Mouse (Mus musculus) NIH3T3 (cell line): ENCODE measurements at regions not wholly inside any gene's neighbourhood (a gene's known extent, or its start where the extent isn't known, plus 50 kb on each side); places are given as distances from the start of the nearest gene placed in this dataset.
A peak's percentile ranks its signal among the peaks of the same experiment; 100 is the strongest.

Experiments
- DNase-seq: peaks from one replicate; pipeline ENCODE4 v3.0.0-alpha.2; 2012; ENCODE audit warnings: low read depth

DNA sequence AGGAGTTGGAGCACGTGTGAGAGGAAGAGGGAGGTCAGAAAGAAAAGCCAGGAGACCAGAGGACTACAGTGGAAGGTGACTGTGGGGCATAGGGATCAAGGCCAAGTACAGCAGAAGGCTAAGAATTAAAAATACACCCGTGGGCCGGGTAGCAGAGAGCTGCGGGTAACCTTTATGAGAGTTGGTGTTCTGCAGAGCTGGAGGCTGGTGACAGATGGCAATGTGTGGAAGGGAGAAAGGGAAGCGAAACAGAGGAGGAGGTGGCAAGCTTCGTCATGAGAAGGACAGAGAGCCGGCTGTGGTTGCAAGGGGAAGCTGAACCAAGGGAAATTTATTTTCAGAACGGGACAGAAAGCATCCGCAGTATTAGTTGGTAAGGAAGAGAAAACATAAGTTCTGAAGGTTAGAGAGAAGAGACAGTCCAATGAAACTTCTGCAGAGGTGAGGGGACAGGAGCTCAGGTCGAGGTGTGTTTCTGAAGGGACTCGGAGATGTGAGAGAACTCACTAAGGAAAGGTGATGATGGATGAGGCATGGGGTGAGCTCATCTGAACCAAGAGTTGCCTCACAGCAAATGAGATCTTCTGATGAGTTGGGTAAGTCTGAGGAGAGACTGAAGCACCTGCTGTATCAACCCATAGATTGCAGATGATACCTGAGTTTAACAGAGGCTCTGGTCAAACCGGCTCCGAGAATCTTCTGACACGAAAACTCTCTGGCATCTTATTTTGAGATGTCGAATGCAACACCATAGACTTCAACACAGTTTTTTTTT is 200.6 kb downstream of the Gm10260 start:
- no peak for DNase-seq

GRCm38 (mm10) chr13:97558884-97559283 is 201.5 kb downstream of the Gm10260 start:
- DNase-seq, result no peak

DNA sequence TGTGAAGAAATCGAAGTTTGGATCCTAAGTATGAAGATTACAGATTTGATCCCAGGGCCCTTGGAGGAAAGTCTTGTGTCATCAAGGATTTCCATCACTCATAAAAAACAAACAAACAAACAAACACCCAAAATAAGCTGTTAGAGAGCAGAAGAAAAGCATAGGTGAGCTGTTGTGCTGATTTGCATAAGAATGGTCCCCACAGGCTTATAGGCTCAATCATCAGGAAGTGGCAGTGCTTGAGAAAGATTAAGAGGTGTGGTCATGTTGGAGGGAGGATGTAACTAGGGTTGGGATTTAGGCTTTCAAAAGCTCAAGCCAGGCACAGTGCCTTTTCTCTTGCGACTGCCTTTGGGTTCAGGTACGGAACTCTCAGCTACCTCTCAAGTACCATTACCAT is 205.1 kb downstream of the Gm10260 start:
- DNase-seq, result no peak

DNA sequence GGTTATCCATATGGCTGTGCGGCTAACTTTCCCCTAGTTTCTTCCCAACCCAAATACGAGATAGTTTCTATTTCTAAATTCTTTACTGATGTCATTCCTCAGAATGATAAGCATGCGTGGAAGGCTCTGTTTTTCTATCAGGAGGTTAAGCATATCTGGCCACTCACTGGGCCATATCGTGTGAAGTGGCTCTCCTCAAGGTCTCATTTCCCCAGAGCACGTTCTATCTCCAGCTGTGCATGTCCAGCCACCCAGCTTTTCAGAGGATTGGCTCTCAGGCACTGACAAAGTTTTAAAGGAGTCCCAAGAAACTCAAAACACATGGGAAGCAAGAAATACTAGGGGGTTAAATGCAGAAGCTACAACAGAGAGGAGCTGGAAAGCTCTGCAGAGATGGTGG is 205.8 kb downstream of the Gm10260 start:
- DNase-seq, result no peak

GRCm38 (mm10) chr13:97552236-97552635 is 208.2 kb downstream of the Gm10260 start:
- no peak for DNase-seq

- DNase-seq, result peak; percentile 29
Measured at GRCm38 (mm10) chr13:97550880-97551279, 209.6 kb downstream of the Gm10260 start.

DNA sequence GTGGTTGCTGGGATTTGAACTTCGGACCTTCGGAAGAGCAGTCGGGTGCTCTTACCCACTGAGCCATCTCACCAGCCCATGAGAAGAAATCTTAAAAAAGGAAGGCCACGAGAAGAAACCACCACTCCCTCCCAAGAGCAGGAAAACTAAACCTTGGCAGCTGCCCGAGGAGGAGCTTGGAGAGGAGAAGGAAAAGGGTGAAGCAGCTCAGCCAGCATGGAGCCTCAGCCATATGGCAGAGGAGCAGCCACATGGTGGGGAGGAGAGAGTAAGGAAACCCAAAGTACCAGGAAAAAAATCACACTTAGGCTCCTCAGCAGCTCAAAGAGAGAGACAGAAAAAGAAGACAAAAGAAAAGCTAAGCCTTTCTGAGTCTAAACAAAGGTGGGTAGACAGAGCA is 210.3 kb downstream of the Gm10260 start:
- DNase-seq, result no peak

DNA sequence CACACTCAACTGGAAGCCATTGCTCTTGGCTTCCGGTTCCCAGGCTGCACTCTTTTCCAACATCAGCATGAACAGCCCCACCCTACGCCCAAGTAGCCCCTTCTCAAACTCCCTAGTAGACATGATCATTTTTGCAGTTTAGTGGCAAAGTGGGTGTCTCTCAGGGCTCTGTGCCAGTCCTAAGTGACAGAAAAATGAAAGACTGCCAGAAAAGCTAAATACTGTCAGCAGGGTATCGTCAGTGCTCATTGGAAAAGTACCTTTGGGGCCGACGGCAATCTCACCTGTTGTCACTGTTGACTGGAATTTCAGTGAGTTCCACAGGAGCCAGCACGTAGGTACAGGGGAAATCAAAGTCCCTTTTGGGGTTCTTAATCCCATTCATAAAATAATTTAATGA is 211.0 kb downstream of the Gm10260 start:
- no peak for DNase-seq

GRCm38 (mm10) chr13:97548527-97548977 is 211.9 kb downstream of the Gm10260 start:
- peak; percentile 51 for DNase-seq

DNA sequence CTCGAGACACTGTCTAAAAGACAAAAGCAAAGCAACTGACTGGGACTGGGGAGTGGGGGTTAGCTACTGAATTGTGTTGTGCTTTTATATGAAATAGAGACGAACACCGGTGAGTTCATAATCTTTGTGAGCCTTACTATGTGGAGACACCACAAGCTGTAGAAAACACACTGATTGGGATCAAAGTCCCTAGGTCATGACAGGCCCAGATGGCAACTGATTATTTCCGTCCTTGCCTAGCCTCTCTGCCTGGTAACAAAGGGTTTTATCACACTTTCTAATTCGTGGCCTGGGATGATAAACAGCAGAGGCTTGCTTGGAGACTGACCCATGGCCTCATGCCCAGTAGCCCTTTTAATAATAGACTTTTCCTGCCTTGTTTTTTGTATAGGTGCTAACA is 213.5 kb downstream of the Gm10260 start:
- DNase-seq, result no peak

DNA sequence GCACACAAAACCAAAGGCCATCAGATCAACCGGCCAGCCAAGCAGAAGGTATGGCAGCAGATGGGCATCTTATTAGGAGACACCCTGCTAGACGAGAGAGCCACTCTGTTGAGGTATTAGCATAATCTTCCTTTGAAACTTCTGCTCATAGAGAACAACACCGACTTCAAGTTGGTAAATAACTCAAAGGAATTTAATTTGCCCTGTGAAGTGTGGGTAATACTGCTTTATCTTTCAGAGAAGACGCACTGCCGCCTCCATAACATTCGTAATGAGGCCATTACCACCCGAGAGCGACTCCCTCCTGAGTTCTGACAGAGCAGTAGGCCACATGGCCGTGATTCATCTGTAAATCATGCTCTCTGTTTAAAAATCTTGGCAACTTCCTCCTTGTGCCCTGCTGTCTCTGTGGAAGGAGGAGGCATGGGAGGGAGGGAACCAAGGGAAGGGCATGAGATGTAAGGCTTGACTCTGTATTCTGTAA is 214.4 kb downstream of the Gm10260 start:
- DNase-seq, result peak; percentile 77

GRCm38 (mm10) chr13:97539686-97540085 is 220.7 kb downstream of the Gm10260 start:
- DNase-seq, result no peak

- DNase-seq, result no peak
Measured at GRCm38 (mm10) chr13:97538441-97538840, 222.0 kb downstream of the Gm10260 start.

DNA sequence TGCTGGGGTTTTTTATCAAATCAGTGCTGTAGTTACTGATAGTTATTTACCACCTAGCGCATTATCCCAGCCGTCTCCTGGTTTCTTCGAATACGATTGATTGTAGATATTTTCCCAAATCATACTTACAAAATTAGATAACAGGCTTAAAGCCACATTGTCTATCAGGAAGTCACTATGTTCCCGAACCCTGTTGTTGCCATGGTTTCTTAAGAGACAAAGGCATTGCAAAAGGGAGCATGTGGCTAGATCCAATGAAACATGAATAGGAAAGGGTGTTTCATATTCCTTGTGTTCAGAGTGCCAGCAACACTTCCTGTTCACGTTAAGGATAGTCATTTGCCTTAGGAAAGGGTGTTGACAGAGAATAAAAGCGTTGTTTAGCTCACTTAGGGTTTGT is 222.7 kb downstream of the Gm10260 start:
- DNase-seq, result no peak

DNA sequence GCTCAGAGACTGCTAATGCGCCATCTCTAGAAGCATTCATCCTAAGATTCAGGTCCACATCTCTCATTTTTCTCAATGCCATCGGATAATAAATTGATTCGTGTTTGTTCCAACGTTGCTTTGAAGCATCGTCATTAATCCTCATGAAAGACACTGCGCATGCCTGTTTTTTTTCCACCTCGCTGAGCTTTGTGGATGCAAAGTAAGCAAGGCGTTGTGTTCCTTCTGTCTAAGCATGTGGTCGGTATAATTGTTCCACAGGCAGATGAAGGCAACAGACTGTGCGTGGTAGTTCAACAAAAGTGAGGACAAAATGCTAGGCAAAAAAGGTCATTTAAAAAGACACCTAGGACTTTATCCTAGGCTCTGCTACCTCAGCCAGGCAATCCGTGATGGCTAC is 223.2 kb downstream of the Gm10260 start:
- no peak for DNase-seq

DNA sequence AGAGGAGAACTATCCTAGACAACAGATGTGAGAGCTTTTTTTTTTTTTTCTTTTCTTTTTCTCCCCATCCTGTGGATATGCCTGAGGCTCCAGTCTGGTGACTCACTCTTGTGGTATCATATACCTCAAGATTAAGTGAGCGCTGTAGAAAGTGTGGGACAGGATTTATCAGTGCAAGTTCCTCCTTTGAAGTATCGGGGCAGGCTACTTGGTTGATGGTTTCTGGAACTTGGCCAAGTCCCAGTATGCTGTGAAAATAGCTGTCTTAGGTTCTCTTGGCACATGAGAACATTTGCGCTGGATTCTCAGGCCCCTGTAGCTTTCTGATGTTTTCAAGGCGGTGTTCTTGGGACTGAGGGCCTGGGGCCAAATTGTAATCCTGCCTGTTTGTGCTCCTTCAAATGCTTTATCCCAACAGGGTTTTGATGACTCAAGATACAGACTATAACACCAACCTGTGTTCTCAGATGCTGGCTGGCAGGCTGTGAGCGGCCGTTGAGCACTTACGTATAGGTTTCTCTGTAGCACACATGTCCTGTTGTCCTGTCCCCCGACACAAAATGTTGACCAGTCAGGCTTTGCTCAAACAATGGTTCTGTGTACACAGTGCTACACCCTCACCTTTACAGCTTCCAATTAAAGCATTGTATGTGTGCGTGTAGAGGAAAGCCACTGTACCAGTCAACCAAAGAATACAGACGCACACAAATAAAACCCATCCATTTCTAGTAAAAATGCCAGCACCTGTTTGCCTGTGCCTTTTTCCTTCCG is 226.4 kb downstream of the Gm10260 start:
- DNase-seq, result peak; percentile 74

- no peak for DNase-seq
Measured at GRCm38 (mm10) chr13:97531181-97531580, 229.3 kb downstream of the Gm10260 start.

DNA sequence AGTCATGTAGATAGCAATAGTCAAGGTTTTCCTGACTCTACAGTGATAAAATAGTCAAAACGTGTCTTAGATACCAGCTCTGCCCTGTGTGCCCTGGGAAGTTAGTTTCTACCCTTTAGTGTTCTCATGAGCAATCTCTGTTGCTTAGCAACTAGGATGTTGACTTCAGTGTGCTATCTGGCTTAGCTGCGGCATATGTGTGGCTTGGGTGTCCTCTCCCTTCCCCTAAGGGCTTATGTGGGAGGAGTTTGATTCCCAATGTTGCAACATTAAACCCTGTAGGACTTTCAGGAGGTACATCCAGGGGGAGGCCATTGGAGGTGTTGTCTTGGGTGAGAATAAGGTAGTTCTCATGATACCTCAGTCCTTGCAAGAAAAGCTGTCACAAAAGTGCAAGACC is 229.9 kb downstream of the Gm10260 start:
- DNase-seq, result no peak

- no peak for DNase-seq
Measured at GRCm38 (mm10) chr13:97527958-97528357, 232.5 kb downstream of the Gm10260 start.

DNA sequence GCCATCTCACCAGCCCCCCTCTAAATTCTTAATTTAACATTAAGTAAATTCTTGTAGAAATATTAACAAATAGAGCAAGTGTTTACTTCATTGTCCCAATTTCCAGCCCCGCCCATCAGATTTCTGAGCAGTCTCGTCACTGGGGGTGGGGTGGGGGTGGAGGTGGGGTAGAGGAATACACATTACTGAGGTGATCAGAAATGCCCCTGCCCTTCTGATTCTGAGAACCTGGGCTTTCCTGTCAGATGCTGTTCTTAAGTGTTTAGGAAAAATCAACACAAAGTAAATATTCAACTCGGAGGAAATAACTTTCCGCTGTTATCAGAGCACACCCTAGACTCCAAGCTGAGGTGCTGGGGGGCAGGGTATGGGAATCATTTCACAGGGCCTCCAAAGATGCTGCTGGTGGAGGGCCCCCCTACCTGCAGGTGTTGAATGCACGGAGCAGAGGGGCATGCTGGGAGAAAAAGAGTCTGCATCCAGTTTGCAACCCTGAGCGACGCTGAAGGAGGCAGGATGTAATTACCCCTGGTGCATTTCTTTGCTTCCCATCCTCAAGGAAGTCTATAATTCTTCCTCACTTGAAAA is 235.5 kb downstream of the Gm10260 start:
- DNase-seq, result no peak

DNA sequence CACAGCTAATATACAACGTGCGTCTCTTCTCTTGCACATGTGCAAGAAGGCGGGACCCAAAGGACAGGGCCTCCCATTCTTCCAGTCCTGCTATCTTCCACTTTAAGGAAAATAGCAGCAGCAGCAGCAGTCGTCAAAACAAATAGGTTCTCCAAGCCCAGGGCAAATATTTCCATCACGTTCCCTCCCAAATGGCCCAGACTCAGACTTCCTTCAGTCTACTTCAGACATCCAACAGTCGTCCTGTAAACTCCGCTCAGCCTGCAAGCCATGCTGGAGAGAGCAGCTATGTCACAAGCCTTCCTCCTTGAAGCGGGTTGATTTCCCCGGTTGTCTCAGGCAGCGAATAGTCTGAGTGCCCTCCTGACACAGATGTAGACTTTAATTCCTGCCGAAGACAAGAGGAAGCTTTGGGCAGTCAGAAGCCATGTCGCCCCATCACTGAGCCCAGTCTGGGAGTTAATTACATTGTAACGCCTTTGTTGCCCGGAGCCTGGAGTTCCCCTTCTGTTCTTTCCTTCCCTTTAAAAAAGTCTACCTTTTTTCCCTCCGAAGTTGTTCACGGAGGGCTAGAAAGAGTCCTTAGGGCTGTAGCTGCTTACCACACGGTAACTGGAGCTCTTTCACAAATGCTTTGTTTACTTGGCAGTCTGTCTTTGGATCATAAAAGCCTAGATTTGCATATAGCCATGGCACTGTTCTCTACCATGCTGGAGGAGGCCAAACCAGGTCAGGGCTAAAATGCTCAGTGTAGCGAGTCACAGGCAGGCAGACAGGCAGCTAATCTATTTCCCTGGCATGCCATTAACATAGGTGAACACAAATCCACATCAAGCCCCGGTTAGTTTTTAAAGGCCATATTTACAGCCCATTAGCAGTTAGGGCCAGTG is 236.7 kb downstream of the Gm10260 start:
- no peak for DNase-seq
